Mouse (Mus musculus) megakaryocyte, embryonic 14.5 days (primary cell): ENCODE results near the gene Gripap1. TPM values are rescaled to one million over a fixed set of nuclear protein-coding genes. Genes with fewer than 3 reads are reported as not detected.
"Not testable (repeated sequence)": the region's sequence is repeated elsewhere in the genome, so short reads cannot be mapped to it uniquely, and the experiment has no call there.

Experiments used
- H3K27me3 ChIP-seq: replicated peaks from 2 replicates; pipeline ENCODE3; 2012; ENCODE audit warnings: inconsistent platforms
- H3K36me3 ChIP-seq: replicated peaks from 2 replicates; pipeline ENCODE3; 2012; ENCODE audit warnings: low read length, inconsistent platforms, mixed read lengths
- H3K4me1 ChIP-seq: 2 replicates; pipeline ENCODE4 v1.6.1; 2012; ENCODE audit warnings: inconsistent platforms
- H3K4me3 ChIP-seq: replicated peaks from 2 replicates; pipeline ENCODE3; 2012; ENCODE audit warnings: moderate library complexity, mild to moderate bottlenecking, inconsistent platforms
- H3K9me3 ChIP-seq: 2 replicates; pipeline ENCODE4 v1.6.1; 2012; ENCODE audit warnings: inconsistent platforms
- FLI1 ChIP-seq: IDR thresholded peaks from 2 replicates; pipeline ENCODE4 v1.6.1; 2012; ENCODE audit warnings: low read length, inconsistent platforms, mixed read lengths
- GATA1 ChIP-seq: IDR thresholded peaks from 3 replicates; pipeline ENCODE4 v1.6.1; 2012; ENCODE audit warnings: mixed read lengths, low read length, inconsistent platforms, borderline replicate concordance
- polyA plus RNA-seq: library from polyadenylated mRNA; stranded (reverse); fragments of >175 nt; gene quantifications from 2 replicates; pipeline ENCODE4 v1.2.3, GENCODE M21; 2012; ENCODE audit warnings: low replicate concordance; ENCODE audit not compliant: insufficient read depth

Gripap1 gene
- polyA plus RNA-seq: 7.5 and 16.3 TPM in 2 replicates

GRCm38 (mm10) chrX:7789542-7790136, at the start of gene Gripap1:
TSS of gene Gripap1 (plus strand) at chrX:7789765.
- Histone ChIP-seq H3K27me3 (no peaks in the 10 kb centered on the region), H3K4me1 (peaks cover 9% of the 10 kb centered on the region; the same call in 1 of the 2 replicates), H3K36me3 (peaks cover 30% of the 10 kb centered on the region), H3K4me3 (peak within 1 kb of the TSS; percentile 92), H3K9me3 (no peaks in the 10 kb centered on the region)
- TF ChIP-seq FLI1 (no peak), GATA1 (no peak)

DNA sequence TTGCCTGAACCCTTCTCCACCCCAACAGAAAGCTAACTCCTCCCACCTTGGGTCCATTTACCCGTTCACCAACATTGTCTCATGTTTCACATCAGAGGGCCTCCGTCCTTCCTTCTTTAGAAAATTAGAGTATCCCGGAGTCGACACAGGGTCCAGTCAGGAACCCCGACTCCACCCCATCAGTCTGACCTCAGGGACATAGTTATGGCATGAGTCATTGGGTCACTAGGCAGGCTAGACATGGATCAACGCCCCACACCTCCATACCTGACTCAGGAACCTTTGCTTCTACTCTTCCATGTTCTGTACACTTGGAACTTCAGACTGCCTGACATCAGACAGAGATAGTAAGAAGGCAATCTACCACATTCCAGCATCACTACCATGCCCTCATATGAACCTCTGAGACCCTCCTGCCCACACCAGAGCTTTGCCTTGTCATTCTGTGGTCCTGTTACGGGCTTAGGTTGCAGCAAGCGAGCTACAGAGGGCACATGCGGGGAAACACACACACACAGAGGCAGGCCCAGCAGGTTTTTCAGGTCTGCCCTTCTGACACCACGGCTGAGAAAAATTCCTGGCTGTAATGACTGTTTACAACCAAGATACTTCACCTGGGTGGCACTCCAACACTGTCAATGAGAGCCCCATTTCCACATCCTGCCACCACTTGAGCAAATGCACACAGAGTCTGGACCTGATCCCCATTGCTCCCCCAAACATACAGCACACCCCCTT, 49.3 kb upstream of the Gripap1 start:
- no peaks in the 10 kb centered on the region for H3K27me3 ChIP-seq
- H3K36me3 ChIP-seq: no peaks in the 10 kb centered on the region
- no peaks in the 10 kb centered on the region for H3K9me3 ChIP-seq
- TF ChIP-seq FLI1: no peak
- TF ChIP-seq GATA1: no peak
- 0 out of 2 replicates have a peak, but pooled peaks cover 8% of the 10 kb centered on the region for H3K4me1 ChIP-seq
- no peak overlapping the region for H3K4me3 ChIP-seq

- Histone ChIP-seq H3K4me1 (0 out of 2 replicates have a peak, but pooled peaks cover 8% of the 10 kb centered on the region), H3K36me3 (no peaks in the 10 kb centered on the region), H3K4me3 (no peak overlapping the region), H3K27me3 (no peaks in the 10 kb centered on the region), H3K9me3 (no peaks in the 10 kb centered on the region)
- TF ChIP-seq GATA1 (no peak), FLI1 (no peak)
These were observed 48.5 kb upstream of the Gripap1 start for GRCm38 (mm10) chrX:7741103-7741502.

DNA sequence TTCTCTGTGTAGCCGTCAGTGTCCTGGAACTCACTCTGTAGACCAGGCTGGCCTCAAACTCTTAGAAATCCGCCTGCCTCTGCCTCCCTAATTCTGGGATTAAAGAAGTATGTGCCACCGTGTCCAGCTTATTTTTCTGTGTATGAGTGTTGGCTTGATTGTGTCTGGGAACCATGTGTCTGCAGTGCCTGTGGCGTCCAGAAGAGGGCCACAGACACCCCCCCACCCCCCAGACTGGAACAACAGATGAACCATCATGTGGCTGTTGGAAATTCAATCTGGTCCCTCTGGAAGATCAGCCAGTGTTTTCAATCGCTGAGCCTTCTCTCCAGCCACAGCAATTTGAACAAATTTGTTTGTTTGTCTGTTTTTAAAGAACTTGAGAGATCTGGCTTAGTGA, 46.1 kb upstream of the Gripap1 start:
- Histone ChIP-seq H3K4me1 (0 out of 2 replicates have a peak, but pooled peaks cover 4% of the 10 kb centered on the region), H3K36me3 (no peaks in the 10 kb centered on the region), H3K27me3 (no peaks in the 10 kb centered on the region), H3K9me3 (no peaks in the 10 kb centered on the region), H3K4me3 (no peak overlapping the region)
- no peak for TF ChIP-seq GATA1
- no peak for TF ChIP-seq FLI1

DNA sequence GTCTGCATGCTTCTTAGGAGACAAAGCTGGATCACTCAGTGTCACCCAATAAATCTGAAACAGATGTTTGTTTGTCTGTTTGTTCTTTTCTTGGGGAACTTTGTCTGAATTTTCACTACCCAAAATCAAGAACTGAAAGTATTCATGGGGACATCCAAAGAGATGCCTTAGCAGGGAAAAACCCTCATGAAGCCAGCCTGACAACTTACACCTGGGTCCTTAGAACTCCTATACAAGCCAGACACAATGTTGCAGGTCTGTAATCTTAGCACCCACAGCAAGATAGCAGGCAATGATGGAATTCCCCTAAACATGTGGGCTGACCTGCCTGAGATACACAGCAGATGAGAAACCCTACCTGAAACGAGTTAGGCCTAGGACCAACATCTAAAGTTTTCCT, 44.6 kb upstream of the Gripap1 start:
- H3K4me1 ChIP-seq: 0 out of 2 replicates have a peak, but pooled peaks cover 4% of the 10 kb centered on the region
- H3K27me3 ChIP-seq: no peaks in the 10 kb centered on the region
- no peak overlapping the region for H3K4me3 ChIP-seq
- TF ChIP-seq GATA1: no peak
- no peak for TF ChIP-seq FLI1
- H3K36me3 ChIP-seq: no peaks in the 10 kb centered on the region
- no peaks in the 10 kb centered on the region for H3K9me3 ChIP-seq

- Histone ChIP-seq H3K4me1 (0 out of 2 replicates have a peak, but pooled peaks cover 4% of the 10 kb centered on the region), H3K27me3 (no peaks in the 10 kb centered on the region), H3K36me3 (no peaks in the 10 kb centered on the region), H3K4me3 (no peak overlapping the region), H3K9me3 (no peaks in the 10 kb centered on the region)
- TF ChIP-seq GATA1 (no peak), FLI1 (no peak)
These were observed 44.1 kb upstream of the Gripap1 start for GRCm38 (mm10) chrX:7745429-7745828.

DNA sequence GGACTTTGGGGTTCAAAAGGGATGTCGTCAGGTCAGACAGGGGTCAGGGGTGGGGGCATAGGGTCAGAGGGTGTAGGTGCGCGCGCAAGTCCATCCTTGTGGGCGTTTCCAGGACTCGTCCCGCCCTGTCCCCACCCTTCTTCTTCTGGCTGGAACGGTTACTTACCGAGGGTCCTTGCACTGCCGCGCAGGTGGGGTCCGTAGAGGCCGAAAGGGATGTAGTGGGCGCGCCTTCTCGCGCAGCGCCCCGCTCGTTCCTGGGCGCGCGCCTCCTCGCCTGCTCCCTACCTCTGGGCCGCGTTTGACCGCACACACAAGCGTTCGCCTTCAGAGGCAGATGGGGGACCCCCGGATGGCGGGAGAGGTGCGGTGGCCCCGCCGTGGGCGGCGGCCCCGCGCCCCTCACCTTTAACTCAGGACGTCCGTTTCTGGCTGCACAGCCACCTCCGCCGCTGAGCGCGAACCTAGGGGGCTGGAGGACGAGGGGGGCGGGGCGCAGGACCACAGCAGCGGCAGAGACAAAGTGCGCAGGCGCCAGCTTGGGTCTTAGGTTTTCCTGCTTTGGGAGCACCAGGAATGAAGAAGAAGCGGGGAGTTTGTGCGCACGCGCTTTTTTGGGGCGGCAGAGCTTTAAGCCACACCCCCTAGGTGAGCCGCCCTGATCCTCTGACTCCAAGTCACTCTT, 39.0 kb upstream of the Gripap1 start, which contains the start of gene Ccdc120:
Ccdc120 (minus strand) TSS at position 474 of the 685 bp plus-strand sequence.
- no peaks in the 10 kb centered on the region for H3K36me3 ChIP-seq
- H3K9me3 ChIP-seq: no peaks in the 10 kb centered on the region
- H3K27me3 ChIP-seq: no peaks in the 10 kb centered on the region
- H3K4me3 ChIP-seq: peak within 1 kb of the TSS; percentile 91
- no peaks in the 10 kb centered on the region for H3K4me1 ChIP-seq
- TF ChIP-seq GATA1: no peak
- TF ChIP-seq FLI1: no peak

GRCm38 (mm10) chrX:7753627-7754026, 35.9 kb upstream of the Gripap1 start:
- not testable (repeated sequence) for H3K27me3 ChIP-seq, H3K4me1 ChIP-seq, H3K4me3 ChIP-seq, H3K9me3 ChIP-seq, H3K36me3 ChIP-seq

DNA sequence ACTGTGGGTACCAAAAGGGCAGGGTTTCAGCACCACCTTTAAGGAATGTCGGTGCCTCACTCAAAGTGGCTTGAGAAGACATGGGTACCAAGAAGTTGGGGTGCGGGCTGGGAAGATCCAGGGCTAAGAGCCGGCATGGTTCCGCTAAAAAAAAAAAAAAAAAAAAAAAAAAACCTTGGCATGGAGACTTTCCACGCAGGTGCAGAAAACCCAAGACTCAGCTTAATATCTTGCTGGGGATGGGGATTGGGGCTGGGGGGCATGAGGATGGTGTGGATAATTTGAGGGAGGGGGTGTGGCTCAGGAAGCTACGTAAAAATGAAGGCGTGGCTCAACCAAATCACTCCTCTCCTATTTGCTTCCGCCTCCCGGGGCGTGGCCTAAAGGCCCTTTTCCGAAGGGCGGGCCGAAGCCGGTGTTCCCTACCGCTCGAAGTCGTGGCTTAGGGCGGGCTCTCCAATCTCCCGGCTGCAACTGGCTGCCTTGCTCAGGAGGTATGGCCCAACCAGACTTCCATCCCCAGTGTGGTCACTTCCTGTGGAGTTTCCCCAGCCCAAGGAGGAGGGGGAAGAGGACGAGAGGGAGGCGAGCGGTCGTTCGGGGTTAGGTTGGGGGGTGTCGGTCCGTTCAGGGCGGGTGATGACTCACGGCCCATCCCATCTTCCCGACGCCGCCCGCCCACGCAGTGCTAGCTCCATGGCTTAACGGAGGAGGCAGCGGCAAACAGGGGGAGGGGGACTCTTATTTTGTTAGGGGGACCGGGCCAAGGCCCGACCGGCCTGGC, 27.2 kb upstream of the Gripap1 start, which contains the start of gene Tfe3:
Tfe3 (plus strand) TSS at position 424 of the 784 bp plus-strand sequence.
- Histone ChIP-seq H3K36me3 (peaks cover 21% of the 10 kb centered on the region), H3K27me3 (no peaks in the 10 kb centered on the region), H3K4me1 (peaks cover 34% of the 10 kb centered on the region), H3K4me3 (peak within 1 kb of the TSS; percentile 96), H3K9me3 (no peaks in the 10 kb centered on the region)
- TF ChIP-seq GATA1 (no peak), FLI1 (no peak)
